Mouse (Mus musculus) left cerebral cortex, postnatal 10 days (tissue): Measurements from ENCODE around the gene Cyp2g1. TPM values are rescaled to one million over a fixed set of nuclear protein-coding genes. Genes with fewer than 3 reads are reported as not detected.
"Not testable (repeated sequence)": the region's sequence is repeated elsewhere in the genome, so short reads cannot be mapped to it uniquely, and the experiment has no call there.

ENCODE experiments used
- DNase-seq, 2 experiments: peaks; one replicate each; pipeline ENCODE4 v3.0.0; 2021 to 2022; ENCODE audit warnings: low spot score in 2 of 2, mixed read lengths in 1 of 2; ENCODE audit errors: extremely low spot score in 1 of 2
- intact Hi-C: fragments of 180-260 bp; cut with DNase I; formaldehyde crosslinking; loops from one replicate; pipeline ENCODE4 v1.15.1; 2025
- total RNA-seq, 2 experiments: library from RNA; stranded (reverse); gene quantifications; 2 replicates each; pipeline ENCODE4 v1.2.3; 2021

Cyp2g1 gene
- total RNA-seq, 2 experiments from 2014 or later = not detected

DNA sequence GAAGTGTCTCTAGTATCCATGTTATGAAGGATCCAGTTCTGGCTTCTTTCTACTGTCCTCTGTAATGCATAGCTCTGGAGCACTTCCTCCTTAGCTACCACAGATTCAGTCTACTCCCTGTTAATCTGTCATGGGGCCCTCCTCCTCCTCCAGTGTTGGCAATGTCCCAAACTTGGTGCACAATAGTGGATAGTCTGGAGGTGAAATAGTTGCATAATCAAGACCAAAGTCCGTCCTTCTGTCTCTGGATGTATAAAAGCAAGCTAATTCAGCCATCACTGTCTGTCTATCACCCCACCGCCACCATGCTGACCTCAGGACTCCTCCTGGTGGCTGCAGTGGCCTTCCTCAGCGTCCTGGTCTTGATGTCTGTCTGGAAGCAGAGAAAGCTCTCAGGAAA is 26.4 kb downstream of the Cyp2g1 start, which contains the start of gene Cyp2a5:
Cyp2a5 (plus strand) TSS at position 247 of the 400 bp plus-strand sequence.
- intact Hi-C loops, DNase-seq: not testable (repeated sequence)

DNA sequence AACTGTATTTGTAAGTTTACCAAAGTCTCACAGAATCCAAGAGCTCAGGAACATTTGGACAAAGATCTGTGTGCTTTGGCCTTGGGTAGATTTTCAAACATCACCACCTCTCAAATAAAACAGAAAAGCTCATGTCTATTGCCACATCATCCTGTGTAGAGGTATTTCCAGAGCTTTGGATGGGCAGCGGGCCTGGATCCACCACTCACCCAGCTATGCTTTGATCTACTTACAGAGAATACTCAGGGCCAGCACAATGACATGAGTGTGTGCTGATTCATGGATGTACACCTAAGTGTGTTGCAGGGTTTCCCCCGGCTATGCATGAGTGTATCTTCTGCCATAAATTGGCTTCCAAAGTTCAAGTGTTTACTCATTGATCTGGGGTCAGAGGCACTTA is 34.7 kb downstream of the Cyp2g1 start:
- intact Hi-C loops, DNase-seq: not testable (repeated sequence)

DNA sequence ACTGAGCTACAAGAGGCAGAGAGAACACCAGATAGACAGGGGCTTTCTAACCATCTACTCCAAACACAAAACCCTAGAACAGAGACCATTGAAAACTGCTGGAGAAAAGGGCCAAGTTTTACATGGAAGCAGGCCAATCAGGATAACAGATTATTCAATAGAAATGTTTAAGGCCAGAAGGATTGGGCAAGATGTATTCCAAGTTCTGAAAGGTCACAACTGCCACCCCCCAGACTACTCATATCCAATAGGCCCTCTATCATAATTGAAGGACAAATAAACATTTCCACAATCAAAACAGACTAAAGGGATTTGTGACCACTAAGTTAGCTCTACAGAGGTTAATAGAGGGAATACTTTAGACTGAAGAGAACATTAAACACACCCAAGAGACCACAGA is 41.4 kb downstream of the Cyp2g1 start:
- intact Hi-C loops, DNase-seq: not testable (repeated sequence)

Other genes with a start within 250 kb of the Cyp2g1 start
- not detected for gene Vmn1r185, start 190.4 kb upstream of the Cyp2g1 start, total RNA-seq
- gene Cyp2b23, start 122.5 kb upstream of the Cyp2g1 start, total RNA-seq = not detected
- gene Cyp2b19, start 51.8 kb upstream of the Cyp2g1 start, total RNA-seq = not detected
- not detected for gene Cyp2a5, start 26.4 kb downstream of the Cyp2g1 start, total RNA-seq
- not detected for gene Cyp2a22, start 130.5 kb downstream of the Cyp2g1 start, total RNA-seq
- gene Cyp2a12, start 220.2 kb downstream of the Cyp2g1 start, total RNA-seq = not detected